Mouse (Mus musculus): Measurements from ENCODE around the gene Fam174b. TPM values are rescaled to one million over a fixed set of nuclear protein-coding genes. Genes with fewer than 3 reads are reported as not detected.

Gene Fam174b
- polyA plus RNA-seq, 1 experiment from 2014 or later: 116 TPM

DNA sequence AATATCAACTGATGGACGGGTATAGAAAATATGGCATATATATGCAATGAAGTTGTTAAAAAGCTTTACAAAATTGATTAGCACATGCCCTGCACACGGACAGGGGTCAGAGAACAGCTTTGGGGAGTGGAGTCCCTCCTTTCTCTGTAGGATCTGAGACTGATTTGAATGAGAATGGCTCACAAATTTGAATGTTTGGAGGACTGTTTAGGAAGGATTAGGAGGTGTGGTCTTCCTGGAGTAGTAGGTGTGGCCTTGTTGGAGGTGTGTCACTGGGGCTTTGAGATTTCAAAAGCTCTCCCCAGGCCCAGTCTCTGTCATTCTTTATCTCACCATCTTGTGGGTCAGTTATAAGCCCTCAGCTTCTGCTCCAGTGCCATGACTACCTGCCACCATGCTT, 4.1 kb upstream of the Fam174b start:
- no peaks in the 10 kb centered on the region; the same call in 1 of the 2 replicates for H3K4me1 ChIP-seq (ENCODE audit: insufficient read depth, low read depth, low read length)
- 90% methylated on average over 2 of the region's 2 CpGs for WGBS
- H3K27ac ChIP-seq (ENCODE audit: low read length): no peak overlapping the region
- H3K4me3 ChIP-seq (ENCODE audit: low read depth, low read length): no peak overlapping the region
- no peaks in the 10 kb centered on the region for H3K36me3 ChIP-seq (ENCODE audit: insufficient read depth, low read length)
- 0 out of 2 replicates have a peak, but pooled peaks cover 6% of the 10 kb centered on the region for H3K27me3 ChIP-seq (replicated peaks; ENCODE audit: insufficient read depth, low read length)
- ATAC-seq (no peak), DNase-seq (ENCODE audit: low spot score) (no peak)
- no peaks in the 10 kb centered on the region for H3K9me3 ChIP-seq (ENCODE audit: low read length)
- no peak for TF ChIP-seq CTCF (IDR thresholded peaks at IDR 0.05)
- H3K9ac ChIP-seq (replicated peaks; ENCODE audit: low read depth): no peak overlapping the region
- H3K4me2 ChIP-seq (replicated peaks; ENCODE audit: low read depth, low read length): no peak overlapping the region

DNA sequence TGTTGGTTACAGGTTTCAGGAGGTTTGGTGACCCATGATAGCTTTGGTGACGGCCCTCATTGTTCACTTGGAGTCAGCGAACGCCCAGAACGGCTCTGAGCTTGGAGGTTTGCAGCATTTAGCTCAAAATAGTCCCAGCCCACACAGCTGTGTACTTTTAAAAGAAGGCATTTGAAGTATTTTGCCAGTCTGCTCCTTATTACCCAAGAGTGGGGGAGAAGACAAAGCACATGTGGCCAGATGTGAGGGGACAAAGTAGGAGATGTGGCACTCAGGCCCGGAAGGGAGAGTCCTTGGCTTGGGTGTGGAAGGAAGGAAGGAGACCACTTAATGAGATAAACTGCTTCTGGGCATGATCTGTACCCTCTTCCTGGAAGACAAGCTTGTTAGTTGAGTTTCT, 1.3 kb downstream of the Fam174b start:
- DNase-seq (ENCODE audit: low spot score) (peak; percentile 38), ATAC-seq (peak; percentile 30)
- peak overlapping the region; percentile 87 for H3K4me2 ChIP-seq (replicated peaks; ENCODE audit: low read depth, low read length)
- H3K9me3 ChIP-seq (ENCODE audit: low read length): no peaks in the 10 kb centered on the region
- WGBS: 23% methylated on average over 5 of the region's 5 CpGs
- H3K4me3 ChIP-seq (ENCODE audit: low read depth, low read length): peak overlapping the region; percentile 52
- H3K36me3 ChIP-seq (ENCODE audit: insufficient read depth, low read length): no peaks in the 10 kb centered on the region
- H3K4me1 ChIP-seq (ENCODE audit: insufficient read depth, low read depth, low read length): peaks cover 3% of the 10 kb centered on the region; the same call in 1 of the 2 replicates
- peak overlapping the region; percentile 45 for H3K9ac ChIP-seq (replicated peaks; ENCODE audit: low read depth)
- H3K27ac ChIP-seq (ENCODE audit: low read length): peak overlapping the region; percentile 78
- TF ChIP-seq EP300 (IDR thresholded peaks at IDR 0.05) (peak; percentile 76), CTCF (IDR thresholded peaks at IDR 0.05) (no peak)
- H3K27me3 ChIP-seq (replicated peaks; ENCODE audit: insufficient read depth, low read length): 0 out of 2 replicates have a peak, but pooled peaks cover 6% of the 10 kb centered on the region

DNA sequence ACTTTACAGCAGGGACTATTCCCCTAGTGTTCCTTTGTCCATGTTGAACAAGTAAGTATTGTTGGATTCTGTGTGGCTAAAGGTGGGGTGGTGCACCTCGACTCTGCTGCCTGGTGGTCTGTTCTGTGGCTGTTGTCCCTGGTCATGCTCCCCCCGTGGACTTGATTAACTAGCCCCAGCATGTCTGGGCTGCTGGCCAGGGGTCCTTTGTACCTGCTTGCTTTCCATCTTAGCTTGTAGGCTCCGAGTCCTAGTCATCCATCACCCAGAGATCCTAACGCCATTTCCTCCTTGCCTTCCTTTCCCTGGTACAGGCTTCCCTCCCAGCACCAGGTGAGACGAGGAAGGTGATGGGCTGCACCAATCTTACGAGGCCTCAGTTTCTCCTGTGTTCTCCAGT, 1.7 kb downstream of the Fam174b start:
- DNase-seq (ENCODE audit: low spot score) (no peak), ATAC-seq (no peak)
- Histone ChIP-seq H3K36me3 (ENCODE audit: insufficient read depth, low read length) (no peaks in the 10 kb centered on the region), H3K27ac (ENCODE audit: low read length) (peak overlapping the region; percentile 78; the same call in 1 of the 2 replicates), H3K4me1 (ENCODE audit: insufficient read depth, low read depth, low read length) (peaks cover 6% of the 10 kb centered on the region; the same call in 1 of the 2 replicates), H3K9me3 (ENCODE audit: low read length) (no peaks in the 10 kb centered on the region), H3K27me3 (replicated peaks; ENCODE audit: insufficient read depth, low read length) (0 out of 2 replicates have a peak, but pooled peaks cover 6% of the 10 kb centered on the region), H3K4me2 (replicated peaks; ENCODE audit: low read depth, low read length) (peak overlapping the region; percentile 87), H3K9ac (replicated peaks; ENCODE audit: low read depth) (no peak overlapping the region), H3K4me3 (ENCODE audit: low read depth, low read length) (no peak overlapping the region)
- TF ChIP-seq CTCF (IDR thresholded peaks at IDR 0.05) (no peak), EP300 (IDR thresholded peaks at IDR 0.05) (no peak)
- 47% methylated on average over 6 of the region's 6 CpGs for WGBS

DNA sequence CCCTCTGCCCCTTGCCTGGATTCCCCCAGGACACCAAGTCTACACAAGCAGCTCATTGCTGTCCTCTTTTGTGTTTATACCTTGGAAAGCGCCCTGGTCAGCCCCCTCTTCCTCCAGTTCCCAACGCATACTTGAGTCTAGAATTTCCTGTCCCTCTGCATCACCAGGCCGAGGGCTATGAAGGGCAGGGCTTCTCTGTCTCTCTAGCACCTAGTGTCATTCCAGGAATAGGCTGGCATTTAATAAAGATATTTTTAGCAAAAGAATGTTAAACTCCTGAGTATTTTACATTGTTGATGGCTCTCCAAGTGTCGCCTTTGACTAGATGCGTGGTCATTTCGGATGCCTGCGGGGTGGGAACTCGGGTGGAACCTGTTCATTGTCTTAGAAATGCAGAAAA, 3.0 kb downstream of the Fam174b start:
- Histone ChIP-seq H3K9ac (replicated peaks; ENCODE audit: low read depth) (no peak overlapping the region), H3K4me1 (ENCODE audit: insufficient read depth, low read depth, low read length) (peaks cover 8% of the 10 kb centered on the region; the same call in 1 of the 2 replicates), H3K4me2 (replicated peaks; ENCODE audit: low read depth, low read length) (no peak overlapping the region), H3K36me3 (ENCODE audit: insufficient read depth, low read length) (no peaks in the 10 kb centered on the region), H3K4me3 (ENCODE audit: low read depth, low read length) (no peak overlapping the region), H3K27me3 (replicated peaks; ENCODE audit: insufficient read depth, low read length) (0 out of 2 replicates have a peak, but pooled peaks cover 6% of the 10 kb centered on the region), H3K9me3 (ENCODE audit: low read length) (no peaks in the 10 kb centered on the region), H3K27ac (ENCODE audit: low read length) (peak overlapping the region; percentile 57; the same call in 1 of the 2 replicates)
- ATAC-seq (no peak), DNase-seq (ENCODE audit: low spot score) (no peak)
- TF ChIP-seq EP300 (IDR thresholded peaks at IDR 0.05) (peak; percentile 74), CTCF (IDR thresholded peaks at IDR 0.05) (no peak)
- 57% methylated on average over 8 of the region's 8 CpGs for WGBS

DNA sequence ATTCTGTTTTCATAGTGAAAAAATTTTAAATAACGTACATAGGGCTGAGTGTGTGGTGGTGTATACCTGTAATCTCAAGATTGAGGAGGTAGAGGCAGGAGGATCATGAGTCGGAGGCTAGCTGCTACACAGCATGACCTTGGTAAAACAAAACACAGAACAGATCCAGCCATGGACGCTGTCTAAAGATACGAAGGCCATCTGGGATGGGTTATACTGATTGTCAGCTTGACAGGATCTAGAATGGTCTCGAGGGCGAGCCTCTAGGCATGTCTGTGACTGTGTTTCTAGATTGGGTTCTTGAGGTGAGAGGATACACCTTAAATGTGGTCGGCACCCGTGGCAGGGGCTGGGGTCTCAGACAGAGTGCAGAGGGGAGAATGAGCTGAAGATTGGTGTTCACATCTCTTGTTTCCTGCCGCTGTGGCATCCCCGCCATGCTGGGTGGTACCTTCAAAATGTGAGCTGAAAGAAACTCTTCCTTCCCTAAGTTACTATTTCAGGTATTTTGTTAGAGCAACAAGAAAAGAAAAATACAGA, 3.8 kb downstream of the Fam174b start:
- DNase-seq (ENCODE audit: low spot score): no peak
- TF ChIP-seq EP300 (IDR thresholded peaks at IDR 0.05) (no peak), CTCF (IDR thresholded peaks at IDR 0.05) (no peak)

DNA sequence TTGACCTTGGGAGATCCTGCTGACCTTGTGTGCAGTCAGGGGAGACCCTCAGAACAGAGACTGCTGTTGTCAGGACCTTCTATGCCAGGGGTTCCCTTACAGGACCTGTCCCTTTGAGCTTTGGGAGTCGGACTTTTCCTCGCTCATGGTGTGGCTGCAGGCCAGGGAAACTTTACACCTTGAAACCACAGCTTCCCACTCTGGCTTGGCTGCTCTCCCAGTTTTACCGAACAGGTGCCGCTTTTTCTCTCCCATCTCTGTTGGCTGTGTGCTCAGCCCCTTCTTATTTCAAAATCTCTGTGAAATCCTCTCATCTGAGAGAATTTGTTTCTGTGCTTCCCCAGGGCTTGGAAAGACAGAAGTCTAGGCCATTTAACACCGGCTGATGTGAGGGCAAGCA, 5.8 kb downstream of the Fam174b start:
- Histone ChIP-seq H3K9me3 (ENCODE audit: low read length) (no peaks in the 10 kb centered on the region), H3K27ac (ENCODE audit: low read length) (peak overlapping the region; percentile 83), H3K27me3 (replicated peaks; ENCODE audit: insufficient read depth, low read length) (no peaks in the 10 kb centered on the region), H3K36me3 (ENCODE audit: insufficient read depth, low read length) (no peaks in the 10 kb centered on the region), H3K4me1 (ENCODE audit: insufficient read depth, low read depth, low read length) (peaks cover 12% of the 10 kb centered on the region; the same call in 1 of the 2 replicates), H3K4me2 (replicated peaks; ENCODE audit: low read depth, low read length) (no peak overlapping the region), H3K4me3 (ENCODE audit: low read depth, low read length) (no peak overlapping the region), H3K9ac (replicated peaks; ENCODE audit: low read depth) (no peak overlapping the region)
- TF ChIP-seq EP300 (IDR thresholded peaks at IDR 0.05) (no peak), CTCF (IDR thresholded peaks at IDR 0.05) (no peak)
- 54% methylated on average over 5 of the region's 5 CpGs for WGBS
- ATAC-seq (no peak), DNase-seq (ENCODE audit: low spot score) (peak; percentile 51)

More for the DNA sequence above, 3.8 kb downstream of the Fam174b start:
- Histone ChIP-seq H3K4me3 (ENCODE audit: low read depth, low read length) (no peak overlapping the region), H3K9me3 (ENCODE audit: low read length) (no peaks in the 10 kb centered on the region), H3K36me3 (ENCODE audit: insufficient read depth, low read length) (no peaks in the 10 kb centered on the region), H3K27me3 (replicated peaks; ENCODE audit: insufficient read depth, low read length) (0 out of 2 replicates have a peak, but pooled peaks cover 4% of the 10 kb centered on the region), H3K9ac (replicated peaks; ENCODE audit: low read depth) (no peak overlapping the region), H3K4me1 (ENCODE audit: insufficient read depth, low read depth, low read length) (peaks cover 8% of the 10 kb centered on the region; the same call in 1 of the 2 replicates), H3K4me2 (replicated peaks; ENCODE audit: low read depth, low read length) (no peak overlapping the region), H3K27ac (ENCODE audit: low read length) (peak overlapping the region; percentile 23; the same call in 1 of the 2 replicates)
- 72% methylated on average over 10 of the region's 10 CpGs for WGBS
- ATAC-seq: no peak

Data from lung, postnatal 0 days (tissue).